Mouse (Mus musculus) testis, adult 2 months (tissue): ENCODE results near the gene Rsph10b. TPM values are rescaled to one million over a fixed set of nuclear protein-coding genes. Genes with fewer than 3 reads are reported as not detected.

Source experiments
- H3K27ac ChIP-seq: fragments of 200-500 bp; 2 replicates; pipeline ENCODE4 v1.5.1; 2012; ENCODE audit warnings: low read depth, low read length; ENCODE audit not compliant: control insufficient read depth, insufficient read depth
- H3K27me3 ChIP-seq: fragments of 200-500 bp; 2 replicates; pipeline ENCODE4 v1.6.1; 2012; ENCODE audit warnings: mild to moderate bottlenecking, low read length, moderate library complexity; ENCODE audit not compliant: control insufficient read depth, insufficient read depth
- H3K36me3 ChIP-seq: fragments of 200-500 bp; 2 replicates; pipeline ENCODE4 v1.6.1; 2012; ENCODE audit warnings: mild to moderate bottlenecking, low read length; ENCODE audit not compliant: control insufficient read depth, insufficient read depth
- H3K4me1 ChIP-seq: fragments of 200-500 bp; 2 replicates; pipeline ENCODE4 v1.6.1; 2012; ENCODE audit warnings: low read length; ENCODE audit not compliant: control insufficient read depth, insufficient read depth
- H3K4me3 ChIP-seq: fragments of 200-500 bp; 2 replicates; pipeline ENCODE4 v1.5.1; 2012; ENCODE audit warnings: low read depth, mild to moderate bottlenecking, low read length, moderate library complexity, mixed read lengths; ENCODE audit not compliant: control insufficient read depth
- CTCF ChIP-seq: fragments of 200-500 bp; IDR thresholded peaks from 2 replicates; pipeline ENCODE4 v1.5.1; 2012; ENCODE audit warnings: low read depth, mild to moderate bottlenecking, inconsistent platforms, low read length, moderate library complexity; ENCODE audit not compliant: control insufficient read depth, insufficient read depth, insufficient replicate concordance
- POLR2A ChIP-seq: fragments of 200-500 bp; IDR thresholded peaks from 2 replicates; pipeline ENCODE4 v1.6.1; 2012; ENCODE audit warnings: low read depth, mild to moderate bottlenecking, inconsistent platforms, low read length, moderate library complexity; ENCODE audit not compliant: control insufficient read depth
- polyA plus RNA-seq: library from polyadenylated mRNA; depleted of rRNA; stranded (reverse); fragments of >200 nt; gene quantifications from 2 replicates; pipeline ENCODE4 v1.2.3, GENCODE M21; 2012; rRNA removed

The Rsph10b gene
- polyA plus RNA-seq, 1 experiment, result 37.5 TPM

DNA sequence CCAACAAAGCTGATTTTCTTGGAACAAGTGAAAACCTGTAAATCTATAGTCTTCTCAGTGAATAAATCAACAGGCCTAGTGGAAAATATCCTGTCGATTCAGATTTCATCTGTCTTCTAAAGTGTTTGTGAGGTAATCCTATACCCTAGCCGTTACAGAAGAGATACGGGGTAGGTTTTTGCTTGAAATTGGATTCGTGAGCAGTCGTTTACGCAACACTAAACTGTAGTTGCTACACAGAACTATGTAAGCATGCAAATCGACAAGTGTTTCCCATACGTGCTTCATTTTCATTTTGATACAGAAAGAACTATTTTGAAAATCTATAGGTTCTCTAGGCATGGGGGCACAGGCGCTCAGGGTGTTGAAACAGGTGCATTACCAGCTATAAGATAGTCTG, 83.0 kb downstream of the Rsph10b start:
- Histone ChIP-seq H3K27ac (no peak overlapping the region), H3K4me3 (no peak overlapping the region), H3K36me3 (peaks cover under 1% of the 10 kb centered on the region; the same call in 1 of the 2 replicates), H3K4me1 (peaks cover 3% of the 10 kb centered on the region; the same call in 1 of the 2 replicates), H3K27me3 (no peaks in the 10 kb centered on the region)
- TF ChIP-seq CTCF, result no peak
- TF ChIP-seq POLR2A, result no peak

DNA sequence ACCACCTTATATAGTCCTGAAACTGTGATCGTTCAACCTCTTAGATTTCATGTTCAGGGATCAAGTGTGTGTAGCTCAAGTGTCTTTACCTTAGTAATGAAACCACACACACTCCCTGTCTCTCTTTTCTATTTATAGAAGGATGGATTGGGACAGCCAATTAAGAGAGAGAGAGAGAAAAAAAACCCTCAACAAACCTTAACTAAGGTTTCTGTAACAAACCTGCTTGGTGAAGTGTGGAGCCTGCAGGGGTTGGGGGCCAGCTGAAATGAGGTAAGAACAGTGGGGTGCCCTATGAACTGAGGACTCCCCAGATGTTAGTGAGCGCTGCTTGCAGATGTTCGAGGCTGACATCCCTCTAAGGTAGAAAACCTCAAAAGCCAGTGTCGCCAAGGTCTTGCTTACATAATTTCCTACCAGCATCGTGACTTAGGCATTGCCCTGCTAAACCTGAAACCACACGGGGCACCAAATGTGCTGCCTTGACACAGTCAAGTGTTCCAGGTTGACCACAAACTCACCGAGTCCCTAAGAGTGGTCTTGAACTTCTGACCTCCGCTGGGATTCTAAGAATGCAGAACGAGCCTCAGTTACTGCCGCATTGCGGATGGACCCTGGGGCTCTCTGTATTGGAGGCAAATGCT, 93.9 kb downstream of the Rsph10b start, which contains the start of gene Ocm:
TSS of gene Ocm (minus strand) at position 51 of the 644 bp plus-strand sequence.
- Histone ChIP-seq H3K4me3 (no peak within 1 kb of the TSS), H3K4me1 (no peaks in the 10 kb centered on the region), H3K27ac (no peak within 1 kb of the TSS), H3K36me3 (no peaks in the 10 kb centered on the region), H3K27me3 (no peaks in the 10 kb centered on the region)
- TF ChIP-seq CTCF, result no peak
- TF ChIP-seq POLR2A, result no peak

DNA sequence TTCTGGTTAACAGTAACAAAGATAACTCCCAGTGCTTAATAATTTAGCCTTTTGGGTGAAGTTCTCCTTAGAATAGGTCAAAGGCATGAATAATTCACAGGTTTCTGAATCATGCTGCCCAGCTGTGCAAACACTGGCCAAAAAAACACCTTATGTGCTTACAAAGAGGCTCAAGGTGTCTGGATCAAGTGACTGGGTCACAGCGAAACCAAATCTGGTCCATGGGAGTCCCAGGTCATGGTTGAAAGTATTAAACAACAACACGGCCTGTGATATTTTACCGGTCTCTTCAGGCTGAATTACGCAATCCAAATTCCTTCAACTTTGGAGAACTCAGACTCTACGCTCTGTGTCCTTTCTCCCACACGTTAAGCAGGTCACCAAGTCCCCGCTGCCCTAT, 99.7 kb downstream of the Rsph10b start:
- Histone ChIP-seq H3K4me1 (no peaks in the 10 kb centered on the region), H3K4me3 (no peak overlapping the region), H3K27ac (no peak overlapping the region), H3K36me3 (no peaks in the 10 kb centered on the region), H3K27me3 (no peaks in the 10 kb centered on the region)
- no peak for TF ChIP-seq POLR2A
- no peak for TF ChIP-seq CTCF

DNA sequence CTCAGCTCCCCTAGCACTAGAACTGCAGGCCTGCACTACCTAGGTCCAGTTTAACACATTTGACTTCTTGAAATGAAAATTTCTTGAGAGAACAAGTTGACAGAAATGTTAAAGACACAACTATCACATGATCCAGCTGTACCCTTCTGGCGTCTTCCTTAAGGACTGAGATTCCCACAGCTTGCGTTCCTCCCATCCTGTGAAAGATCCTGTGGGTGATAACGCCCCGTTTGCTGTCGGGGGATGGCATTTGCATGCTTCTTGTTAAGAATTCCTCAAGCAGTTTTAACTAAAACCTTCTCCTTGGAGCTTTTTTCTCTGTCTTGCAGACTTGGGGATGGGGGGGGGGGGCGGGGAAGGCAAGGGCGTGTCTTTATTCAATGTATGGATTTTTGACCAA, 101.7 kb downstream of the Rsph10b start:
- Histone ChIP-seq H3K27me3 (no peaks in the 10 kb centered on the region), H3K27ac (no peak overlapping the region), H3K4me3 (no peak overlapping the region), H3K36me3 (no peaks in the 10 kb centered on the region), H3K4me1 (no peaks in the 10 kb centered on the region)
- TF ChIP-seq POLR2A, result no peak
- no peak for TF ChIP-seq CTCF

Other genes starting within 250 kb of the Rsph10b start
- 33.0 and 35.8 TPM in 2 replicates for gene Usp42, start 200.8 kb upstream of the Rsph10b start, polyA plus RNA-seq
- gene Eif2ak1, start 115.2 kb upstream of the Rsph10b start, polyA plus RNA-seq, result 14.3 and 15.7 TPM in 2 replicates
- 202 and 206 TPM in 2 replicates for gene Ankrd61, start 35.4 kb upstream of the Rsph10b start, polyA plus RNA-seq
- 35.2 and 40.5 TPM in 2 replicates for gene Aimp2, start 23.2 kb upstream of the Rsph10b start, polyA plus RNA-seq
- 2.4 and 3.4 TPM in 2 replicates for gene Pms2, start 23.1 kb upstream of the Rsph10b start, polyA plus RNA-seq
- 0.32 and 0.69 TPM in 2 replicates for gene Gm42421, start 4.9 kb upstream of the Rsph10b start, polyA plus RNA-seq
- gene Ccz1, start 81.8 kb downstream of the Rsph10b start, polyA plus RNA-seq, result 25.7 and 31.1 TPM in 2 replicates
- not detected in 2 replicates for gene Ocm, start 93.6 kb downstream of the Rsph10b start, polyA plus RNA-seq
- 10.4 and 11.3 TPM in 2 replicates for gene Lmtk2, start 167.4 kb downstream of the Rsph10b start, polyA plus RNA-seq